Mouse (Mus musculus): ENCODE results near the gene Tex45.

DNA sequence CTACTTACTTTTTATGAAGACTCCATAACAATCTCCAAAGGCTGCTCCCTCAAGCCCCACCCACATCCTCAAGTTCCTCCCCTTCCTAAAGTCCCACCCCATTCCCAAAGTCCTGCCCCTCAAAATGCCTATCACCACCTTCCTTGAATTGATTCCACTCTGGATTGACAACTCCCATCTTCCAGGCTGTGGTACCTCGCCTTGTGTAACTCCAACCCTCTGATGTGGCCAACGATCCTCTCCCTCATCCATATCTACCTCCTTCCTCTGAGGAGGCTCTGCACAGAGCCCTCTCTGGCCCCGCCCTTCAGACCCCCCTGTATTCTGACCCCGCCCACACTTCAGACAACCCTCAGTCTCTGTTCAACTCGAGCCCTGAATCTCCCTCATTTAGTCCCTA, 14.5 kb downstream of the Tex45 start:
- TF ChIP-seq CTCF (IDR thresholded peaks at IDR 0.05; ENCODE audit: low read depth, low read length) (no peak), TAL1 (conservative IDR thresholded peaks at IDR 0.05; ENCODE audit: low read depth, low read length) (no peak), POLR2AphosphoS5 (IDR thresholded peaks at IDR 0.05; ENCODE audit: insufficient replicate concordance, low read depth, low read length) (no peak), GATA1 (IDR thresholded peaks at IDR 0.05; ENCODE audit: borderline replicate concordance, low read length) (no peak), GATA2 (IDR thresholded peaks at IDR 0.05; ENCODE audit: borderline replicate concordance, low read depth, low read length) (no peak)

All from G1E (cell line).